Mouse (Mus musculus) mammary gland, adult 2 months (tissue): ENCODE measurements around the gene Vegfc. TPM values are rescaled to one million over a fixed set of nuclear protein-coding genes. Genes with fewer than 3 reads are reported as not detected.

Experiments
- polyA plus RNA-seq: library from polyadenylated mRNA; depleted of rRNA; stranded (reverse); fragments of >200 nt; gene quantifications from 2 replicates; pipeline ENCODE4 v1.2.3, GENCODE M21; 2012; ENCODE audit warnings: low replicate concordance; rRNA removed

Gene Vegfc
- polyA plus RNA-seq: 4.4 TPM in 2 replicates

GRCm38 (mm10) chr8:54077271-54078120, at the start of gene Vegfc:
TSS of gene Vegfc (plus strand) at chr8:54077606.

